Mouse (Mus musculus) embryonic facial prominence, embryonic 14.5 days (tissue): ENCODE results near the gene 1700067K01Rik. TPM values are rescaled to one million over a fixed set of nuclear protein-coding genes. Genes with fewer than 3 reads are reported as not detected.
"Not testable (repeated sequence)": the region's sequence is repeated elsewhere in the genome, so short reads cannot be mapped to it uniquely, and the experiment has no call there.

Experiments
- ATAC-seq: fragments of 200-750 bp; cut with Nextera tagmentation; 2 replicates; pipeline ENCODE4 v1.8.0; 2017; ENCODE audit warnings: low read depth, moderate number of reproducible peaks, moderate TSS enrichment
- DNase-seq: peaks from one replicate; pipeline ENCODE4 v3.0.0-alpha.2; 2015; ENCODE audit warnings: low spot score
- H3K27ac ChIP-seq: fragments of 300-500 bp; sonication (generic); replicated peaks from 2 replicates; pipeline ENCODE4 v1.5.1; 2014; ENCODE audit warnings: low read depth, mild to moderate bottlenecking, low read length, moderate library complexity
- H3K27me3 ChIP-seq: fragments of 300-500 bp; sonication (generic); replicated peaks from 2 replicates; pipeline ENCODE4 v1.6.1; 2014; ENCODE audit warnings: low read length; ENCODE audit not compliant: control insufficient read depth, insufficient read depth
- H3K36me3 ChIP-seq: fragments of 300-500 bp; sonication (generic); 2 replicates; pipeline ENCODE4 v1.6.1; 2014; ENCODE audit warnings: low read length, mixed read lengths; ENCODE audit not compliant: control insufficient read depth, insufficient read depth
- H3K4me1 ChIP-seq: fragments of 300-500 bp; sonication (generic); 2 replicates; pipeline ENCODE4 v1.6.1; 2014; ENCODE audit warnings: antibody characterized with exemption, low read length; ENCODE audit not compliant: control insufficient read depth, insufficient read depth
- H3K4me2 ChIP-seq: fragments of 300-500 bp; sonication (generic); 2 replicates; pipeline ENCODE4 v1.6.1; 2014; ENCODE audit warnings: low read depth, mild to moderate bottlenecking, low read length, moderate library complexity, mixed read lengths
- H3K4me3 ChIP-seq: fragments of 300-500 bp; sonication (generic); 2 replicates; pipeline ENCODE4 v1.5.1; 2014; ENCODE audit warnings: low read depth, mild to moderate bottlenecking, low read length
- H3K9ac ChIP-seq: fragments of 300-500 bp; sonication (generic); 2 replicates; pipeline ENCODE4 v1.6.1; 2014; ENCODE audit warnings: low read depth, mild to moderate bottlenecking, low read length, moderate library complexity, mixed read lengths
- H3K9me3 ChIP-seq: fragments of 300-500 bp; sonication (generic); 2 replicates; pipeline ENCODE4 v1.6.1; 2016; ENCODE audit warnings: low read length; ENCODE audit not compliant: control insufficient read depth
- WGBS: fragments of 180-500 bp; shearing (Covaris S2); extraction: QIAGEN DNeasy Blood & Tissue Kit; methylation state at CpG from one replicate; pipeline ENCODE4 v1.1.7; 2014; 5-methylcytosine and 5-hydroxymethylcytosine counted together
- polyA plus RNA-seq: library from polyadenylated mRNA; unstranded; fragments of >200 nt; fragmentation: Nextera tagmentation; extraction: Ambion mirVana; gene quantifications from 2 replicates; pipeline ENCODE4 v1.2.1, GENCODE M21; 2014

The 1700067K01Rik gene
- polyA plus RNA-seq, 1 experiment from 2014 or later: 0.77 TPM

GRCm38 (mm10) chr8:83980250-83980649 lies 21.1 kb upstream of the 1700067K01Rik start:
- peaks cover 45% of the 10 kb centered on the region for H3K36me3 ChIP-seq
- H3K4me2 ChIP-seq: no peak overlapping the region; the same call in 1 of the 2 replicates
- H3K4me1 ChIP-seq: 0 out of 2 replicates have a peak, but pooled peaks cover 6% of the 10 kb centered on the region
- no peaks in the 10 kb centered on the region for H3K9me3 ChIP-seq
- H3K27me3 ChIP-seq: no peaks in the 10 kb centered on the region
- peak; percentile 62 for ATAC-seq
- peak overlapping the region; percentile 19; the same call in 1 of the 2 replicates for H3K9ac ChIP-seq
- H3K4me3 ChIP-seq: no peak overlapping the region
- 100% methylated on average over 1 of the region's 1 CpGs for WGBS
- DNase-seq: no peak
- H3K27ac ChIP-seq: no peak overlapping the region

GRCm38 (mm10) chr8:83980845-83981244 lies 20.5 kb upstream of the 1700067K01Rik start:
- H3K36me3 ChIP-seq: peaks cover 48% of the 10 kb centered on the region
- H3K27ac ChIP-seq: no peak overlapping the region
- 82% methylated on average over 8 of the region's 8 CpGs for WGBS

DNA sequence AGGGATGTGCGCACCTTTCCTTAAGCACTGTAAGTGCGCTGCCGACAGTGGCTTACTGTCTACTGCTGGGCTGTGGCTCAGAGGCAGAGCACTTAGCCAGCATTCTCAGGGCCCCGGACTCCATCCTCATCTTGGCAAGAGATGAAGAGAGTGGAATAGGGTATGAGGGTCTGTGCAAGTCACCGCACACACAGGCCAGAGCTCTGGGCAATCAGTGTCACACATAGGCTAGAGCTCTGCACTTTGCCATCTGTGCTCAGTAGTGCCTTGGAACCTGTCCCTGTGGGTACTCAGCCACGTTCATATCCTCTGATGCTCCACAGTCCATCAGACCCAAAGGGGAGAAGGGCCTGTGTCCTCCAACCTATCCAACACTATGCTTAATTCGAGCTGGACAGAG lies 19.8 kb upstream of the 1700067K01Rik start:
- Histone ChIP-seq H3K36me3 (peaks cover 55% of the 10 kb centered on the region), H3K4me3 (no peak overlapping the region), H3K4me2 (no peak overlapping the region), H3K4me1 (0 out of 2 replicates have a peak, but pooled peaks cover 6% of the 10 kb centered on the region), H3K27ac (no peak overlapping the region), H3K27me3 (no peaks in the 10 kb centered on the region), H3K9me3 (no peaks in the 10 kb centered on the region), H3K9ac (no peak overlapping the region)
- DNase-seq (no peak), ATAC-seq (no peak)
- 97% methylated on average over 7 of the region's 7 CpGs for WGBS

More at GRCm38 (mm10) chr8:83980845-83981244, 20.5 kb upstream of the 1700067K01Rik start:
- no peak overlapping the region for H3K4me3 ChIP-seq
- no peaks in the 10 kb centered on the region for H3K9me3 ChIP-seq
- no peak overlapping the region; the same call in 1 of the 2 replicates for H3K9ac ChIP-seq
- DNase-seq (no peak), ATAC-seq (no peak)
- H3K27me3 ChIP-seq: no peaks in the 10 kb centered on the region
- no peak overlapping the region for H3K4me2 ChIP-seq
- H3K4me1 ChIP-seq: 0 out of 2 replicates have a peak, but pooled peaks cover 6% of the 10 kb centered on the region

GRCm38 (mm10) chr8:83982449-83982848 lies 18.9 kb upstream of the 1700067K01Rik start:
- no peak for DNase-seq
- ATAC-seq: no peak
- H3K27ac ChIP-seq: no peak overlapping the region
- 86% methylated on average over 4 of the region's 4 CpGs for WGBS
- no peak overlapping the region for H3K4me2 ChIP-seq
- no peaks in the 10 kb centered on the region for H3K9me3 ChIP-seq
- H3K27me3 ChIP-seq: no peaks in the 10 kb centered on the region
- H3K4me3 ChIP-seq: no peak overlapping the region
- no peak overlapping the region for H3K9ac ChIP-seq
- 0 out of 2 replicates have a peak, but pooled peaks cover 2% of the 10 kb centered on the region for H3K4me1 ChIP-seq
- peaks cover 64% of the 10 kb centered on the region for H3K36me3 ChIP-seq

DNA sequence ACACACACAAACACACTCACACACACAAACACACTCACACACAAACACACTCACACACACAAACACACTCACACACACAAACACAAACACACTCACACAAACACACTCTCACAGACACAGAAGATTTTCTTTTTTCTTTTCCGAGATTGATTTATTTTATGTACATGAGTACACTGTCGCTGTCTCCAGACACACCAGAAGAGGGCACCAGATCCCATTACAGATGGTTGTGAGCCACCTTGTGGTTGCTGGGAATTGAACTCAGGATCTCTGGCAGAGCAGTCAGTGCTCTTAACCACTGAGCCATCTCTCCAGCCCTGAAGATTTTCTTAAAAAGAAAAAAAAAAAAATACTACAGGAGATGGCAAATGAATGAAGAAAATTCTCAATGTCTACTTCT lies 18.1 kb upstream of the 1700067K01Rik start:
- H3K9me3 ChIP-seq, H3K27ac ChIP-seq, H3K27me3 ChIP-seq, H3K4me2 ChIP-seq, H3K4me3 ChIP-seq, ATAC-seq, DNase-seq, H3K9ac ChIP-seq, H3K4me1 ChIP-seq: not testable (repeated sequence)
- 96% methylated on average over 2 of the region's 2 CpGs for WGBS
- H3K36me3 ChIP-seq: peaks cover 72% of the 10 kb centered on the region

DNA sequence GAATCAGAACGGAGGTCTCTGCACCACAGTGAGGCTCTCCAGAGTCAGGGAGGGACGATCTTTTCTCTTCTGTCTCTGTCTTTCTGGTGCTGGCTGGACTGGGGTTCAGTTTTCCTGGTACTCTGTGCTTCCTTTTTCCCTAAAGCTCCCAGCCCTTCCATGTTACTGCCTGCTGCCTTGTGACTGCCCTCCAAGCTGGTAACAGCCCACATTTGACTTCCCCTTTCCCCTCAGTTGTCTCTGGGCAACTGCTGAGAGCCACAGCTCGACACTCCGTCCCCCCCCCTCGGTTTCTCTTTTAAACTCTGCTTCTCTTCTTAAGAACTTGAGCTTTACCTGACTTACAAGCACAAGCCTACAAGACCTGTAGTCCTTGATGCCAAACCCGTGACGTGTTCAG lies 12.1 kb upstream of the 1700067K01Rik start:
- no peak overlapping the region for H3K4me2 ChIP-seq
- no peak overlapping the region for H3K9ac ChIP-seq
- ATAC-seq (no peak), DNase-seq (no peak)
- H3K36me3 ChIP-seq: peaks cover 87% of the 10 kb centered on the region
- H3K27me3 ChIP-seq: no peaks in the 10 kb centered on the region
- no peak overlapping the region for H3K4me3 ChIP-seq
- WGBS: 89% methylated on average over 7 of the region's 7 CpGs
- H3K27ac ChIP-seq: no peak overlapping the region
- no peaks in the 10 kb centered on the region for H3K9me3 ChIP-seq
- no peaks in the 10 kb centered on the region for H3K4me1 ChIP-seq

- Histone ChIP-seq H3K4me3 (no peak overlapping the region), H3K4me1 (no peaks in the 10 kb centered on the region), H3K9me3 (no peaks in the 10 kb centered on the region), H3K27ac (no peak overlapping the region), H3K36me3 (peaks cover 85% of the 10 kb centered on the region), H3K9ac (no peak overlapping the region; the same call in 1 of the 2 replicates), H3K4me2 (no peak overlapping the region), H3K27me3 (no peaks in the 10 kb centered on the region)
- 94% methylated on average over 14 of the region's 14 CpGs for WGBS
- no peak for ATAC-seq
- no peak for DNase-seq
These were observed 11.1 kb upstream of the 1700067K01Rik start for GRCm38 (mm10) chr8:83990170-83990569.

- no peak overlapping the region for H3K27ac ChIP-seq
- H3K4me1 ChIP-seq: no peaks in the 10 kb centered on the region
- no peak overlapping the region for H3K4me2 ChIP-seq
- peaks cover 64% of the 10 kb centered on the region for H3K36me3 ChIP-seq
- 80% methylated on average over 2 of the region's 2 CpGs for WGBS
- DNase-seq: no peak
- no peaks in the 10 kb centered on the region for H3K9me3 ChIP-seq
- ATAC-seq: no peak
- no peaks in the 10 kb centered on the region for H3K27me3 ChIP-seq
- no peak overlapping the region for H3K9ac ChIP-seq
- no peak overlapping the region for H3K4me3 ChIP-seq
These were observed 8.8 kb upstream of the 1700067K01Rik start for GRCm38 (mm10) chr8:83992488-83992887.

DNA sequence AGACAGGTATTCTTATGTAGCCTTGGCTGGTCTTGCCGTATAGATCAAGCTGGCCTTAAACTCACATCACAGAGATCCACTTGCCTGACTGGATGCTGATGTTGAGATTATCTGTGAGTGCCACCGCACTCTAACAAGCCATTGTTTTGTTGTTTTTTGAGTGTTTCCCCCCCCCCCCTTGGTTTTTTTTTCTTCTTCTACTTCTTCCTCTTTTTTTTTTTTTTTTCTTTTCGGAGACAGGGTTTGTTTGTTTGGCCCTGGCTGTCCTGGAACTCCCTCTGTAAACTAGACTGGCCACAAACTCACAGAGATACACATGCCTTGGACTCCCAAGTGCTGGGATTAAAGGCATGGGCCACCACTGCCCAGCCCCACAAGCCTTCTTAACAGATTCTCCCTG lies 7.3 kb upstream of the 1700067K01Rik start:
- Histone ChIP-seq H3K9me3 (no peaks in the 10 kb centered on the region), H3K4me1 (peaks cover 4% of the 10 kb centered on the region; the same call in 1 of the 2 replicates), H3K27me3 (no peaks in the 10 kb centered on the region), H3K9ac (no peak overlapping the region), H3K4me2 (no peak overlapping the region), H3K4me3 (no peak overlapping the region), H3K27ac (no peak overlapping the region), H3K36me3 (peaks cover 50% of the 10 kb centered on the region)
- ATAC-seq: no peak
- 77% methylated on average over 3 of the region's 3 CpGs for WGBS
- DNase-seq: no peak
